Mouse (Mus musculus) heart, adult 11 months (tissue): ENCODE measurements around the gene Ap5s1.

ENCODE experiments used
- DNase-seq: peaks from one replicate; pipeline ENCODE4 v3.0.0; 2022

The Ap5s1 gene

GRCm38 (mm10) chr2:131206778-131207177, at the start of gene Ap5s1:
Gene Ap5s1, plus strand, starts transcription at chr2:131207078.
- no peak for DNase-seq

DNA sequence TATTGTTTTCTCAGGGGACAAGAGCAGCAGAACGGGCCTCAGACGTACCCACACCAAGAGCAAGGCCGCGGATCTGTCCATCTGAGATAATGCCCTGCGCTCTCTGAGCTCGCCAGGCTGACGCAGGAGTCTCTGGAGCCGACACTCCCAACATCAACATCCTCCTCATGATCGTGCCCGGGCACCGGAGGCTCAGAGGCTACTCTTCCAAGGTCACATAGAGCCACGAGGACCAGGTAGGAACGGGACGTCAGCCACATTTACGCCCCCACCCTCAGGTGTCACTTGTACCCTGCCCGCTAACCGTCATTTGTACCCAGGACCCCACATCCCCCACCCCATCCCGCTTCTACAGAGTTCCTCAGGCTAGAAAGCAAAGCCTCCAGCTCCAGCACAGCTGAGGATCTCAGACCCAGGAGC, 47.4 kb upstream of the Ap5s1 start:
- no peak for DNase-seq

DNA sequence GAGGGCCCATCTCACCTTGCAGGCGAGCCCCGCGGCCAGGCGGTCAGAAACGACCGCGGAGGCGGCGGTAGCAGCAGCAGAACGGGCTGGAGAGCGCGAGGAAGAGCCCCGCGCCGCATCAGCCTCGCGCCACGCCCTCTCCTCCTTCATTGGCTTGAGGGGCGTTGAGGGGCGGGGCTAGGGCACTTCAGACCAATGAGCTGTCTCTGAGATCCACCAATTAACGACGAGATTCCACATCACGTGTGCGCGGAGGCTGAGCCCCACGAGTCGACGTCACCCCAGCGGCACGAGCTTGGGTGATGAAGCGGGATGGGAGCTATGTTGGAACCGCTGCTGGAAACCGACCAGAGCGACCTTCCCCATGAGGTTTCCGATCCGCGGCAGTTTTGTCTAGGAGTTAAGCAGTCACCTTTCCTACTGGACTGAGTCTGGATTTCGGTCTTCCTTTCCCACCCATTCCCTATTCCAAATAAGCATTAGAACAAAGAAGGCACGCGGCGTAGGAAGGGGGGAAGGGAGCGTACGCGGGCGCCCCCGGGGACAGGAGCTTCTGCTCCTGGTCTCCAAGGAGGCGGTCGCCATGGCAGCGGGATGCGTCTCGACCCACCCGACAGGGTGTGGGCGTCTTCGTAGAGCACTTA, 46.8 kb upstream of the Ap5s1 start, which contains the start of gene 1700037H04Rik:
1700037H04Rik (minus strand) TSS at position 144 of the 644 bp plus-strand sequence.
- peak; percentile 100 for DNase-seq

GRCm38 (mm10) chr2:131160671-131161111, 46.2 kb upstream of the Ap5s1 start:
- peak; percentile 91 for DNase-seq

DNA sequence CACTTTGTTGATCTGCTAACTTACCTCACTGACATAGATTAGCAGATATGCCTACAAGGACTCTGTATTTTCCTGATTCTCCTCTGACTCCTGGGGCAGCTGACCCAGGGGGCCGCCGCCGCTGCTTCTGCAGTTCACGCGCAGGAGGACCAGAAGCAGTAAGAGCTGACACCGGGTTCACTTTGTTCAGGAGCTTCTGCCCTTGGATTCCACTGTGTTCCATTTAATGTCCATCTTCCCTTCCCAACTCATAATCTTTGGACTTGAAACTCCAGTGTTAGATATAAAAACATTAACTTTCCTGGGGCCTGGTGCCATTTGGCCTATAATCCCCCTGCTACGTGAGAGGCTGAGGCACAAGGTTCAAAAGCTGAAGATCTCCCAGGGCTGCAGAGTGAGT, 43.0 kb upstream of the Ap5s1 start:
- DNase-seq = peak; percentile 77

DNA sequence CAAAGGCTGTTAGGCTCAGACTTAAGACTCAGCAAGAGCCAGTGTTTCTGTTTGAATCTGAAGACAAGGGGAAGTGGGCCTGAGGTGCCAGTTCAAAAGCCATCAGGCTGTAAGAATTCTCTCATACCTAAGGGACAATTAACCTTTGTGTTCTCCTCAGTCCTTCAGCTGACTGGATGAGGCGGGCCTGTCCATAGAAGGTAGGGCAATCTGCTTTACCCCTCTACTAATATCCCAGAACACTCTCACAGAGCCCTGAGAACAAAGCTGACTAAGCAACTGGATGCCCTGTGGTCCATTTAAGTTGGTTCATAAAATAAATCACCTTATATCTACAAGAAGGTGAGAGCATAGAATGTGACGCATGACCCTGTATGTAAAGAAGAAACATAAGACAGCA, 40.7 kb upstream of the Ap5s1 start:
- DNase-seq = no peak

DNA sequence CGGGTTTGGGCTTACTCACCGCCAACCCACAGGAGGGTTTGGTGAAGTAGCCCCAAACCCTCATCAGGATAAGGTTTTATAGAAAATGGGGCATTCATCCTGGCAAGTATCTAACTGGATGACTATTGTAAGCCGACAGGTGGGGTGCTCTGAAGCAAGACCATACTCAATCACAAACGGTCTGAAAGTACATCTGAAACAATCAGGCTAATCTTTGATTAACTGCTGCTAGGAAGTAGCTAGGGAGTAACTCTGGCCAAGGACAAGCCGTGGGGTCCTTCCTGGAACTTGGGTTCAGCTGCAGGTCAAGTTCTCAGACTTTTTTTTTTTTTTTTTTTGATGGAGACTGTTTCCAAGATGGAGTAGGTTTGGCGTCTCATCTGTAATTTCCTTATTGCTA, 38.9 kb upstream of the Ap5s1 start:
- no peak for DNase-seq

- DNase-seq = no peak
Measured at GRCm38 (mm10) chr2:131168914-131169313, 38.0 kb upstream of the Ap5s1 start.

- no peak for DNase-seq
Measured at GRCm38 (mm10) chr2:131170936-131171335, 35.9 kb upstream of the Ap5s1 start.

GRCm38 (mm10) chr2:131171401-131172104, 35.3 kb upstream of the Ap5s1 start:
- DNase-seq = peak; percentile 97

DNA sequence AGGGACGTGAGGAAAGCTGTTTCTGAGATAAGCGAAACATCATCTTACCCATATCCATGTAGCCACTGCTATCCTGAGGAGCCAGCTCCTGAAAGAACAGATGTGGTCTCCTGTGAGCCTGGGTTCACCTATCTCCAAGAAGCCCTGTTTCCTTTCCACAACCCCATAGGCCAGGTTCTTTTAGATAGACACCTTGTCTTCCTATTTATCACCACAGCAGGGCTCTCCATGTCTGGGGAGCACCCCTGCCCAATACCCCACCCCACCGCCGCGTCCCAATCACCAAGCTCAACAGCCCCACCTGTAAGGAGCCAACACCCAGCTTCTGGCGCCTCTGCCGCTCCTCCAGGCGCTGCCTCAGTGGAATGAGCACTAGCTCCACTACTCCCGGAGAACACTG, 34.6 kb upstream of the Ap5s1 start:
- DNase-seq = no peak

GRCm38 (mm10) chr2:131174700-131175099, 32.2 kb upstream of the Ap5s1 start:
- peak; percentile 97 for DNase-seq

GRCm38 (mm10) chr2:131175286-131175944, 31.5 kb upstream of the Ap5s1 start:
- no peak for DNase-seq

- no peak for DNase-seq
Measured at GRCm38 (mm10) chr2:131175945-131176309, 31.0 kb upstream of the Ap5s1 start.

GRCm38 (mm10) chr2:131176491-131176890, 30.4 kb upstream of the Ap5s1 start:
- no peak for DNase-seq

- peak; percentile 94 for DNase-seq
Measured at GRCm38 (mm10) chr2:131177932-131178331, 28.9 kb upstream of the Ap5s1 start.

DNA sequence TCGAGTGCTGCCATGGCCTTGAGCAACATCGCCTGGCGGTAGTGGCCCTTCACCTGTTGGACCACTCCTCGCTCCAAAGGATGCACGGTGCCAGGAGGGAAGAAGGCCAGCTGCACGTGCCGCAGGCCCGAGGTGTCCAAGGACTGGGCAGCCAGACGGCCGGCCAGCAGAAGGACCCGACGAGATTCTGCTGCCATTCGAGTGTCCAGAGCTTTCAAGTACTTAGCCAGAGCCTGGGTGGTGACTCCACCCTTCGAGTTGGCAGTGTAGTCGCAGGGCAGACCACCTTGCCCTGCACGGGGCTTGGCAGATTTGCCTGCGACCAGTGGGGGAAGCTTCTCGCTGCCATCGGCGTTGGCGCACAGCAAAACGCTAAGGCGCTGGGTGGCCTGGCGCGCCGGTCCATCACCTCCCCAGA, 28.0 kb upstream of the Ap5s1 start:
- DNase-seq = peak; percentile 95

DNA sequence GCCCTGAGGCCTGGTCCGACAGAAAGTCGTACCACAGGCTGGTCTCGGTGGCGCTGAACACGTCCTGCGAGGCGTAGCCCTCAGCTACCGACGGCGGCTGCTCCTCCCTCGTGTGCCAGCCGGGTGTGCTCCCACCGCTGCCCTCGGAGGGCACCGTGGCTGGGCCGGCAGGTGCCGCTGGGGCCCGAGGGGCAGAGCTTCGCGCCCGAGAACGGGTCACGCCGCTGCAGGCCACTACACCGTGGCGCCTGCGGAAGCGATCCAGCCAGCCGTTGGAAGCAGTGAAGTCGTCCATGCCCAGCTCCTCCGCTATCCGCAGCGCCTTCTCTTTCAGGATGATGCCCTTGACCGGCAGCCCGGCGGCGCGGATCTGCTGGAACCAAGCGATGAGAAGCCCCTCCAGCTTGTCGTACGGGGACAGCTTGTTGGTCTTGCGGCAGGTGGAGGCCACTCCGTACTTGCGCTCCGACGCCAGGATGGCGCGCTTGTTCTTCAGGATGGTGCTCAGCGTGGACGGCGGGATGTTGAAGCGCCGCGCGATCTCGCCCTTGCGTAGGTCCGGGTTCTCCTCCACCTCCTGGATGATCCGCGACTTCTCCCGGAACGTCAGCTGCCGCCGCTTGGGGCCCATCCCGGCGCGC, 27.5 kb upstream of the Ap5s1 start:
- peak; percentile 98 for DNase-seq

DNA sequence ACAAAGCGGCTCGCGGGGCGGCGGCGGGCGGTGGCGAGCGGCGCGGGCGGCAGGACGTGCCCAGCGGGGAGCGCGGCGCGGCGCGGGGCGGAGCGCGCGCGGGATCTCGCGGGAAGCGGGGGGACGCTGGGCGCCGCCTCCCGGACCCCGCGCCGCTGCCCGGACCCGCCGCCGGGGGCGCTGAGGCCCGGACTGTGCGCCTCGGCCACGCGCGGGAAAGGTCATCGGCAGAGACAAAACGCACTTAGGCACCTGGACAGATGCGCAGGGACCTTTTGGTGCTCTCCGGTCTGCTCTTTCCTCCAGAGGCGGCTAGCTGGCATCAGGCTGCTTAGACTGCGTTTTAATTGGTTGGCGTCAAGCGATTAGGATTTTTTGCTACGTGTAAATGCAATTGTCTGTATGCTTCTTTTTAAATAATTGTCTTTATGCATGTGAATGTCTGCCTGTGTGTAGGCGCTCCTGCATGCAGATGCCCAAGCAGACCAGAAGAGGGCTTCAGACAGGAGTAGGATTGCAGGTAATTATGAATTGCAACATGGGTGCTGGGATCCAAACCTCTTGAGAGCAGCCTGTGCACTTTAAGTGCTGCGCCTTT, 26.8 kb upstream of the Ap5s1 start, which contains the start of gene Cenpb:
Cenpb (minus strand) TSS at position 78 of the 598 bp plus-strand sequence.
- peak; percentile 98 for DNase-seq

DNA sequence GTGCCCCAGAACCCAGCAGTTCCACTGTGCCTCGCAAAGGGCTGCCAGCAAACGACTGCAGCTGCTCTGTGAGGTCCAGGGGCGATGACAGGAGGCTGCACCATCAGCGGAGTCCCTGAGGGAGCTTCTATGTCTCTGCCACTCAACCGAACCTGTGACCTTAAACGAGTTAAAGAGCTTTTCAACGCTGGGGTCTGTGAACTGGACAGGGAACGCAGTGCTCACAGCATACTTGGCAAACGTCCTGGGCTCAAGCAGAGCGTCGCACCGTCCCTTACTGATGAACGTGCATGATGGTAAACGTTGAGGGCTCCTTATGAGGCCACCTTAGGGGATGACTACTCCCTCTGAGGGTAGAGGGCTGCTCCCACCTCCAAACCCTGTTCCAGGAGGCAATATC, 20.5 kb upstream of the Ap5s1 start:
- DNase-seq = no peak

DNA sequence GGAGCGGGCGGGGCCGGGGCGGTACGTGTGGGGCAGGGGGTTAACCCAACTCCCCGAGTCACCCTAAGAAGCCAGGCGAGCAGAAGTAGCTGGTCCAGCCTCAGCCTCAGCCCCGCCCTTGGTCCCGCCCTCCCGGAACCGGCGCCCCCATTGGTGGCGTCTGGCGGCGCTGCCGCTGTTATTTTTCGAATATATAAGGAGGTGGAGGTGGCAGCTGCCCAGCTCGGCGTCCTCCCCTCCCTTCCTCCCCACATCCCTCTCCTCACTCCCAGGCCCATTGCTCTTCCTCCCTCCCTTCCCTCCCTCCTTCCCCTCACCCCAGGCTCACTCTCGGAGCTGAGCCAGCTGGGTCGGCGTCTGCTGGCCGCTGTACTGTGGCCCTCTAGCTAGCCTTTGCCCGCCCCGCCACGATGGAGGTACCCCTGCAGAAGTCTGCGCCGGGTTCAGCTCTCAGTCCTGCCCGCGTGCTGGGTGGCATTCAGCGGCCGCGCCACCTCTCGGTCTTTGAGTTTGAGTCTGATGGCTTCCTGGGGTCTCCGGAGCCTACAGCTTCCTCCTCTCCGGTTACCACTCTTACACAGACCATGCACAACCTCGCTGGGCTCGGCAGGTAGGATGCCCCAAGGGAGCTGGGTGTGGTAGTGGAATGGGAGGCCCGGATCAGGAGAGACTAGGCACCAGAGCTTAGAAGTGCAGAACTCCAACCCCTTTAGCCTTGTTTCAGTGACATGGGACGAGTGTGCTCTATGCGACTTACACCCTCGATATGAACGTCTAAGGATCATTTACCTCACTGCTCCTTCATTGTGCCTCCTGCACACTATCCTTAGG, 19.9 kb upstream of the Ap5s1 start, which contains the start of the genes Cdc25b and Spef1:
Cdc25b (plus strand) TSS at position 179 of the 831 bp plus-strand sequence.
Spef1 (minus strand) TSS at position 512 of the 831 bp plus-strand sequence.
- DNase-seq = peak; percentile 99

- peak; percentile 82 for DNase-seq
Measured at GRCm38 (mm10) chr2:131187602-131187922, 19.3 kb upstream of the Ap5s1 start.
